Mouse (Mus musculus) lung, postnatal 36 days (tissue): ENCODE measurements around the gene Vwa3a.
"Not testable (repeated sequence)": the region's sequence is repeated elsewhere in the genome, so short reads cannot be mapped to it uniquely, and the experiment has no call there.

Experiments
- DNase-seq: peaks from one replicate; pipeline ENCODE4 v3.0.0; 2022; ENCODE audit warnings: mixed read lengths

Gene Vwa3a

DNA sequence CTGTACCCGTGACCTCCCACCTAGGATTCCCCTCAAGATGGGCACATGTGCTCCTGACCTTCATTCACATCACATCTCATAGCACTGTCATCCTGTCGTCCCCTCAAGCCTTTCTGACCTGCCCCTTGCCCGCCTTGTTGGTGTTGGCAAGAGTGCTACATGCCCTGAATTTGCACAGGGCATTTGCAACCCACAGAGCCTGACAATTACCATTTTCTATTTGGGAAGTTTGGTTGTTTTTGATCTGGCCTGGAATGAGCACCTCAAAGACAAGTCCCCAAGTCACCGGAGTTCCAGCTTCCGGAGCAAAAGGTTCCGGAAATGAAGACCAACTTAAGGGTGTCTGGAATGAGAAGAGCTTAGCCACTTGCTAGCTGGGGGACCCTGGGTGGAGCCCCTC lies at the start of gene Vwa3a:
Gene Vwa3a, plus strand, starts transcription at position 301 of the 400 bp plus-strand sequence.
- no peak for DNase-seq

DNA sequence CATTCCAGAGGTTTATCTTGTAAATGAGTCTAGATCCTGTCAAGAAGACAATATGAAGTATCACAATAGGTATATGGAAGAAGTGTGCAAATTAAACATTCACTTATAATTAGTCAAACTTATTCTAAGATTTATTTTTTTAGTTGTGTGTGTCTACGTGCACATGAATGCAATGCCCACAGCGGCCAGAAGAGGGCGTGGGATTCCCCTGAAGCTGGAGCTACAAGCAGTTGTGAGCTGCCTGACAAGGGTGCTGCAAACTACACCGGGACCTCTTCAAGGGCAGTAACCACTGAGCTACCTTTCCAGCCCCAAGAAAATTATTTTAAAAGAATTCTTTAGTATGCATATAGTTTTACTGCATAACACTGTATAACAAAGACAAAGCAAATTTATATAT lies 48.5 kb upstream of the Vwa3a start:
- no peak for DNase-seq

DNA sequence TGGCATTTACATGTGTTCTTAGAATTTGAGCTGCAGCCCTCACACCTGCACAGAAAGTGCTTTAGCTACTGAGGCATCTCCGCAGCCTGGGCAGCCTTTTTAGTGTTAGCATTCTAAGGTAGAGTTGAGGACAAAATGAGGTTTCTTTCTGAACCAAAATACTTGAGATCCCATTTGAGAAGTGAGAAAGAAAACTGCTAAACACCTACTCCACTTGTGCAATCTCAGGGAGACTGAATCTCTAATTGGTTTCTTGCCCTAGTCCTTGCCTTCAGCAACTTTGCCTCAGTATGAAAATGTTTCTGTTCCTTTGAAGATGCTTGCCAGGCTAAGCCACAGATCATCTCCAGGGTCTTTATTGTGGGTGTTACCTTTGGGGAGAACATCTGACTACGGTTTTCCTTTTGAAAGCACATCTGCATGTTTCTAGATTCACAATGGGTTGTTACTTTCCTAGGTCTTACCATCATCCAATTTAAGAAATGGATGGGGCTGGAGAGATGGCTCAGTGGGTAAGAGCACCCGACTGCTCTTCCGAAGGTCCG lies 45.2 kb upstream of the Vwa3a start:
- no peak for DNase-seq

DNA sequence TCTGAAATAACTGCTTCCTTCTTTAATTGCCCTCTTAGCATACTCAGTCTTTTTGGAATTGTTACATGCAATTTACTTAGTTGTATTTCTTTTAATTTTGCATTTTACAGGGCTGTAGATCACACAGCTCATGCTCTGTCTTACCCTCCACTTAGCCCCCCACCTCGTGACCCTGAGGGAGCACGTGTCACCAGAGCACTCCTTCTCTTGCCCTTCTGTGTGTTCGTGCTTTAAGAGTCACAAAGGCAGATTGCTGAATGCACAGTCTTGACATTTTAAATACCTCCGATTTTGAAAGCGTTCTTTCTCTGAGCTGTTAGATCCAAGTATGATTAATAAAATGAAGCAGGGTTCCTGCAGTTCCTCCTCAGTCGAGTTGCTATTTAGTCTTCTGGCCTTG lies 43.9 kb upstream of the Vwa3a start:
- no peak for DNase-seq

DNA sequence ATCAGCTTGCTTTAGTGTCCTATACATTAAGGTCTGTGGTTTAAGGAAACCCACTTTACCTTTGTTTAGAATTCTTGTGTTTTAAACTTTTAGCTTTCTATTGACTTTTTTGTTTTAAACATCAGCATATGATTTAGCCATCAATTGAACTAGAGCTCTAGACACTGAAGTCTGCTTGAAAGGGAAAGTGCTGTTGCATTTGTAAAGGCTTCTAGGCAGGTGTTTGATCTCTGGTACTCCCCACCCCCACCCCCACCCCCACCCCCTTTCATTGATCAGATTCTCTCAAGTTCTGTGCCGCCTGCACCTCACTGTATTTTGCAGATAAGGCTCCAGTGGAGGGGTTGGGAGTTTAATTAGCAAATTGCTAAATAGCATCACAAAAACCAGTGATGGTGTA lies 43.5 kb upstream of the Vwa3a start:
- no peak for DNase-seq

DNA sequence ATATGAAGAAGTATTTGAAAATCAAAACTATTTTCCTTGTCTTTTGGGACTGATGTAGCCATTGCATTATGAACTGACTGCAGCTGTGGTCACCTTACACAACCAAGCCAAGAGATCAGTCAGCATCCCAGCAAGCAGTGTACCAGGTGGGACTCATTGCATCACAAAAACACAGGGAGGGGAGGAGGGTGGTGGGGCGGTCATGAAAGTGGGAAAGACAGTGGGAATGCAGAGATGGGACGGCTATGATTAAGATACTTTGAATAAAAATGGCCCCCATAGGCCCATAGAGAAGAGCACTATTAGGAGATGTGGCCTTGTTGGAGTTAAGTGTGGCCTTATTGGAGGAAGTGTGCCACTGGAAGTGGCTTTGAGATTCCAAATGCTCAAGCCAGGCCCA lies 42.8 kb upstream of the Vwa3a start:
- DNase-seq, result no peak

DNA sequence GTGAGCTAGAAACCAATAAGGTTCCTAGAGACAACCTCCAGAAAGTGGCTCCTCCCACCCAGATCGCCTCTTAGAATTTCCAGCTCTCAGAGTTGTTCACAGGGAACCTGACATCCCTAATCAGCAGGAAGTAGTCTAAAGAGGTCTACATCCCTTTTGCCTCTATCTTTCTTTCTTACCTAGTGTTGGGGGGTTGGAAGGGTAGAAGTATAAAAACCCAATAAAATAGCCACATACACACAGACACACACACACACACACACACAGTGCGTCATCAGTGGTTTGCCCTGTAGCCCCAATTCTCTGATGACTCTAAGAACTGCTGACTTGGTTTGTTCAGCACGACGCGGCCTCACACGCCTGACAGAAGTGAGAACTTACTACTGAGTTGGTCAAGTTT lies 39.5 kb upstream of the Vwa3a start:
- no peak for DNase-seq

DNA sequence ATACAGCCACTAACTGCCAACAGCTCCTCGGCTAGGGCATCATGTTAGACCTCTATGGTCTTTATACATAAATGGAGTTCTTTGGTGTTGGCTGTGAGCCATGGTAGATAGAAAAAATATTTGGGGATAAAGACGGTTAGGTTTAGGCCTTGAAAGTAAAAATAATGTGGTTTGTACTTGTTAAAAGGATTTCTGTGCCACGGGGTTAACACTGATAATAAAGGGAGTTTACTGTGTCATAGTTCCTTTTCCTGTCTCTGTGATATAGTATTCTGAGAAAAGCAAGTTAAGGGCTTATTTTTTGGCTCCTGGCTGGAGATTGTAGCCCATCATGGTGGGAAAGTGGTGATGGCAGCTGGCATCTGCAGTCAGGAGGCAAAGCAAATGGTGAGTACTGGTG lies 35.2 kb upstream of the Vwa3a start:
- DNase-seq, result no peak

DNA sequence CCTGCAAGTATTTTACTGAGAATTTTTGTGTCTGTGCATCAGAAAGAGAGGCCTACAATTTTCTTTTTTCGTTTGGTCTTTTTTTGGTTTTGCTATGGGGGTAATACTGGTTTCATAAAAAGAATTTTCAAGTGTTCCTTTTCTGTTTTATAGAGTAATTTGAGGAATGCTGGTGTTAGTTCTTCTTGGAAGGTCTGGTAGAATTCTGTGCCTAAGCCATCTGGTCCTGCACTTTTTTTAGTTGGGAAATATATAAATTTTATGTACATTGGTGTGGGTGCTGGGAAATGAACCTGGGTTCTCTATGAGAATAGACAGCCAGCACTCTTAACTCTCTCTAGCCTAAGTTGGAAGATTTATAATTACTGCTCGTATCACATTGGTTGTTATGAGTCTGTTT lies 27.0 kb upstream of the Vwa3a start:
- DNase-seq, result no peak

DNA sequence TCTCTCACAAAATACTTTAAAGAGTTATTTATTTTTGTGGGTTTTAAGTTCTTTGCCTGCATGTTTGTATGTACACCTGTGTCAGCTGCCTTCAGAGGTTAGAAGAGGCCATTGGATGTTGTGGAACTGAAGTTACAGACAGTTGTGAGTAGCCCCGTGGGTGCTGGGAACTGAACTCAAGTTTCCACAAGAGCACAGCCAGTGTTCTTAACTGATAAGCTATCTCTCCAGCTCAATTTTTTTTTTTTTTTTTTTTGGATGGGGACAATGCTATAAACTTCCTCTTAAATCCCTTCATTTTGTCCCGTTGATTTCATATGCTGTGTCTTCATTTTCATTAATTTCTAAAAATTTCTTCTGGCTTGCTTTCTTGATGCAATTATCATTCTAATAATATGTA lies 25.9 kb upstream of the Vwa3a start:
- DNase-seq, result no peak

DNA sequence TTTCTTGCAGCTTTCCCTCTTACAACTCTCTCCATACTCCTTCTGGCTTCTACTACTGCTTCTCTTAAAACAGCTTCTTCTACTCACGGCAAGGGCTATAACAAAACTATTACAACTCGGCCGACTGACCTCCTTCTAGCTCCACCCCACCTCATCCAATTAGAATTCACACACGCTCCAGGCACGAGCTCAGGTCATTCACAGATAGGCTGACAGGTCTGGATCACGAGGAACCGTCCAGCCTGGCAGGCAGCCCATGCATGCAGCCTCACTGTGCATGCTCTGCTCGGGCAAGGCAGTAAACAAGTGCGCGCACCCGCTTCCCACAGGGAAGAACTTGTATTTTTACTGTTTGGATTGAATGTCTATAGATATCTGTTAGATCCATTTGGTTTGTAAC lies 25.2 kb upstream of the Vwa3a start:
- not testable (repeated sequence) for DNase-seq

DNA sequence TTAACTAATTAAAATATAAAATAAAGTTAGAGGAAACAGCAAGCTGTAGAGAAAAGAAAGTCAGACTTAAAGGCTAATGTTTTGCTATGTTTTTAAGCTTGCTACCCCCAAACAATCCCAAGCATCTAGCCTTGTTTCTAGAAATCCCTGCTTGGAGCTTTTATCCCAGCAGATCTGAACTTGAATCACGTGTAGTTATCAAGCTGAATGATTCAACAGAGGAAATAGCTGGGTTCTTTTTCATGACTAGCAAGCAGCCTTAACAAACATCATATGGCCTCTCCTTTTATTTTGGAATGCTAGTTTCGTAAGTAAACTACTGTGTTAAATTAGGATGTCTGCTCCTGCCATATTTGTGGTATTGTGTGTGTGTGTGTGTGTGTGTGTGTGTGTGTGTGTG lies 21.9 kb upstream of the Vwa3a start:
- no peak for DNase-seq

DNA sequence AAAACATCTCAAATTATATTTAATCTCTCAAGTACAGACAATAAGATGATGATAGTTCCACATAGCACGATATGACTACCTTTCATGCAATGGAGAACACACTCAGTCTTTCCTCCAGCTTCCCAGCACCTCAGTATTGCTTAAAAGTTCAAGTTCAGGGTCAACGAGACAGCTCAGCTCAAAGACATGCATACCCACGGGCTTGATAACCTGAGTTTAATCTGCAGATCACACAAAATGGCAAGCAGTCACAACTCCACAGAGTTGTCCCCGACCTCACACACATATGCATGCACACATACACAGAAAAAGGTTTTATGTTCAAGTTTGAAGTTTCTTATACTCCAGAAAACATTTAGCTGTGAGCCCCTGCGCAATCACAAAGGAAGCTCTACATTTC lies 18.1 kb upstream of the Vwa3a start:
- DNase-seq, result no peak

DNA sequence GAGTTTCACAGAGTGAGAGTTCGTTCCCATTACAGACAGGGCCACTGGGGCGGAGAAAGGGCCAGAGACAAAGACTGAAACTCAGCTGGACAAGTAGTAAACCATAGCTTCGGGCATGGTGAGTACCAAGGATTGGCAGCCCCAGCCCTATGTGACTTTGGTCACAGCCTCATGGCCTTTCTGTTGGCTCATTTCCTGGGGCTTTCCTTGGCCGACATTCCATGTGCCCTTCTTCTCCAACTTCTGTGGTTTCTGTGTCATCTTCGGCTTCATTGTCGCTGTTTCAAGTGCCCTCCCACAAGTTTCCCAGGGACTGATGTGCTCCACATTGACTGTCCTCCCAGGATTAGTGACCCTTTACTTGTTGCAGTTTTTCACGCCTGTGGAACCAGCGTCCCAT lies 17.7 kb upstream of the Vwa3a start:
- DNase-seq, result no peak

DNA sequence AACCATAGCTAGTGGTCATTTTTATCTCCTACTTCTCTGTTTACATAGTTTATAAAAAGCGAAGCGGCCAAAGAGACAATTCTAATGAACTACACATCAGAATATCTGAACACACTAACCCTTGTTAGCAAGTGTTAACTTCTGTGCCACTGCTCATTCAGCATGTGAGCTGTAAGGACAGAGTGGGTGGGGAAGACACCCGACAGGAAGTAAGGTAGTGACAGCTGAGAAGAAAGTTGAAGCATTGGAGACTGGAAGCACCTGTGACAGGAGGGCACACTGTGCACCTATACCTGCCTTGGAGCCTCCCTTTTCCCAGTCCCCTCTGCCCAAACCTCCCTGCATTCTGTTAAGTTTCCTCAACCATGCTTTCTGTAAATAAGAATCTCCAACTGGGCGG lies 17.1 kb upstream of the Vwa3a start:
- no peak for DNase-seq

DNA sequence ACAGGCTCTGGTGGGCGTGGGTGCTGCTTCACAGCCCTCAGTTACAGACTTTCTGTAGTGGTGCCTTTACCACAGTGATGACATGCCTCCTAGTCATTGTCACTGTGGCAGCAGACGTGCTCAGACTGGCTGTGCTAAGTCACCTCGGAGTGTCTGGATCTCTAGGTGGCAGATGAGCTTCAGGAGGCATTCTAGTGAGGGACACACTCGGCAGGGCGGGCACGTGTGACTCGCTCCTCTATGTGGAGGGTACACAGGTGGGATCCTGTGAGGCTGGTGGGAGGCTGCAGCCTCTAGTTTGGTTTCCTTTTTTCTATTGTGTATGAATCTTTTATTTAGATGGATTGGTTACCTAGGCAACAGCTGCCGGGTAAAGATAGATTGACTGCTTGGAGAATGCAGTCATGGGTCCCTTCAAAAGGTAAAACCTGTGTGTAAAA lies 16.3 kb upstream of the Vwa3a start:
- DNase-seq, result no peak

DNA sequence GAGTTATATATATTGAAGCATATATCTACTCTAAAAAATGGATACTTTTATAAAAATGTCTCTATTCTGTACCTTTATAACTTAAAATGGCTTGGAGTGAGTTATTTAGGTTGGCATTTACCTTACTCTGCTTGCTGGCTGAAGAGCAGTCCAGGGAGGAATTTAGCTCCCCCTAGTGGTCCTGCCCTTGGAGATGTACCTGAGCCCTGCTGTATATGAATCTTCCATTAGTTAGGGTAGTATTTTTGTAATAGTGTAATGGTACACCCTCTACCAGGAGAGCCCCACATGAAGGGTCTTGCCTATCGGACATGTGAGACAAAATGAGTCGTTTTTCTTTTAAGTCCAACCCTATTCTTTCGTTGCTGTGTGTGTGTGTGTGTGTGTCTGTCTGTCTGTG lies 11.5 kb upstream of the Vwa3a start:
- peak; percentile 80 for DNase-seq

DNA sequence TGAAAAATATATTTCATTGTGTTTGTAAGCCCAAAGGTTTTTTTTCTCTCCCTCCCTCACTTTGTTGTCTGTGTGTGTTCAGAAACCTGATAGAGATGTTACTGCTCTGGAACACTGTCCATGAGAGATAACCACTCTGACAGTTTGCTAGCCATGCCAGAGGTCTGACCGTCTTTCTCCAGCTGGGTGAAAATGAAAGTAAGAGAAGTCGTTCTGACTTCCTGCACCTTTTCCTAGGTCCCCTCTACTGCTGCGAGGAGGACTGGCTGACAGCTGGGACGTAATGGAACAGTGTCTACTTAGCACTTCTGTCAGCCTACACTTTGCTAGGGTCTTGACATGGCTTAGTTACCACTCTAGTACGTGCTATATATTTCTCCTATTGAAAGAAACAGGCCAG lies 9.5 kb upstream of the Vwa3a start:
- peak; percentile 37 for DNase-seq

DNA sequence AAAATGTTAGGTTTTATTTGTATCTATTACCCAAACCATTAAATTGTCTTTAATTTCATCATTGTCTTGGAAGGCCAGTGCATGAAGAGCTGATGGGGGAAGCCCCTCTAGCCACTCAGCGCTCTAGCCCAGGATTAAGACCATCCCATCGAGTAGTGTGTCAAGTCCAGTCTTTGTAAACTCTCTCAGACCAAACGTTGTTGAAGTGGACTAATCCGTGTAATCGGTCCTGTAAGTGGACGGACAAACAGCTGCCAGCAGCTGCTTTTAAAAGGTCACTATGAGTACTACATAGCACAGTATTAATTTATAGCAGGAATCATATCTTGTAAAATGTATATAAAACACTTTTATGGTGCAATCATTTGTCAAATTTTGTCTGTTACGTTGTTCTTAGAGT lies 6.2 kb upstream of the Vwa3a start:
- DNase-seq, result no peak

DNA sequence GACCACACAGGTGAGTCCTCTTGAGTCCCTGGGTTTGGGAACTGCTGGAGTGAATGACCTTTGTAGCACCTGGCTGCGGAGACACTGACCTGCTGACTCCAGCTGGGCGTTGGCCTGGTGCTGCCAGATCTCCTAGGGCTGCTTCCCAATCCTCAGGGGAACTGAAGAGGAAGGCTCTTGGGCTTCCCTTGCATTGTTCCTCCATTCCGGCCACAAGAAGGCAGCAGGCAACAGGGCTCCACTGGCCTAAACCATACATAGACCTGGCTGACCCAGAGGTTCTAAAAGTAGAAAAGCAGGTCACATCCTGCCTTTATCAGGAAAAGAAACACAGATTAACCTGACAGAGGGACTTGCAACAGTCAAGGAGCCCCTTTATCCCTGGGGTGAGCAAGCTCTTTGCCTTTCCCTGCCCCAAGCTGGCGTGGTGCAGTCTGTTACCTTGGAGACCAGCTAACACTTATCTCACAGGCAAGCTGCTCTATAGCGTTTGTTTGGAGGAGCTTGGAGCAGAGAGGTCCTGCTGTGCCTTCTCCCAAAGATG lies 512 bp downstream of the Vwa3a start:
- DNase-seq, result no peak

DNA sequence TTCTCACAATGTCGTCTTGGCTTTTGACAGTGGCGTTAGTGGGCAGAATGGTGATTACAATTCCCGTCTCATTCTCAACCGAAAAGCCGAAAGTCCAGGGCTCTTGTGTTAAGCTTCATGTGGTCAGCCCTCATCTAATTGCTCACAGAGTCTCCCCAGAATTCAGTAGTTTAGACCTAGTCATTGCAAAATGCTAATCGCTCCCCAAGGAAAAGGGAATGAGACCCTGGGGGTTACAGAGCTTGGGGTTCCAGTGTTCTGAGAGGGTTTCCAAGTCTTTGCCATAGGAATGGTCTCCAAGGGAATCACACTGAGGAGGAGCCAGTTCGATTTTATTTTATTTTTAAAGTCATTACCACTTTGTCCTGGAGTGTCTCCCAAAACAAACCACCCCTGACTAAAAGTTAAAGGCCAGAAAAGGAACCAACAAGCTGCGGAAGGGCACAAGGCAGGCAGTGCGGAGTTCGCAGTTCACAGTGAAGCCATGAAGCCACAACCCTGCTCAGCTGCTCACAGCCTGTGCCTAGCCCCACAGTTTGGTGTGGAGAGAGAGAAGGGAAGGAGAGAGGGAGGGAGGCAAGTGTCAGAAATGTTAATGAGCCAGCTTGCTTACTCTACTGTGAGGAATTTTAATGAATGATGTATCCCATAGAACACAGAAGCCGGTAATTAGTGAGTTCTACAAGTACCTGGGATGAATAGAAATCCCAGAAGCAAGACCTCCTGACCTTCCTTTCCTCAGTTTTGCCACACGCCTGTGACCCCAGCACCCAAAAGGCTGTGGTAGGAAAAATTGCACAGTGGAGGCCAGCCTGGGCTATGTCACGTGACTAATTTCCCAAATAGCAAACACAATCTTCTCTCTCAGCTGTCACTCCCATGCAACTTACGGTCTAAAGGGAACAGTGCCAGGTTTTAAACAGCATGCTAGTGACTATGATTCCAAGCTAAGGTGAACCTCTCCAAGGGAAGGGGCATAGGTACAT lies 4.5 kb downstream of the Vwa3a start:
- DNase-seq, result no peak

DNA sequence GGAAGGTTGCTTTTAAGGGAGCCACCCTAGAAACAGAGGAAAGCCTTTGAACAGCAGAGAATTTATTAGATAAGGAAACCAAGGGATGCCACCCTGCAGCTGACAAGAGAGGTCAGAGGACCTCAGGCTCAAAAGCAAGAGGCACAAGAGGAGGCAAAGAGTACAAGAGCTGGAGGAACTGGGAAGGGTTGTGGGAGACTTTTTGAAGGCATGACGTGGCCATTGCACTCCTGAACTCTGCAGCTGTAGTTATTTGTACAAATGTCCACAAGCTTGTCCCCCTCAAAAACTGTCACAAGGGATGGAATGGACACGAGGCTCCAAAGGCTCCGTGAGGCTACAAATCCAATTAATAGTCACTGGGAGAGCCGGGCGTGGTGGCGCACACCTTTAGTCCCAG lies 5.5 kb downstream of the Vwa3a start:
- no peak for DNase-seq

DNA sequence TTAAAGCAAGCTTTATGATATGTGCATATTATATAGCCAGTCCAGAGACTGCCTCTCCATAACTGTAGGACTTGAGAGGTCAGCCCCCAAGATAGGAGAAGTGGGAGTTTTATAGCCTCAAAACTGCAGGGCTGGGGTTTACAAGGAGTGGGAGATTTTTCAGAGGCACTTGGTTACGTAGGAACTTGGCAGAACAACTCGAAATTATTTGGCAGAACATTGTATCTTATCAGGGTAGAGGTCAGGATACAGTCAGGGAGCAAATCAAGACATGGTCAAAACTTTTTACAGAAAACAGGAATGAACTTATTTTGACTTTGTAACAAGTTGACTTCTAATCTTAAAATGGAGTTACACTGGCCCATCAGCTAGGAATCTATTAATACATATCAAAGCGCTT lies 6.9 kb downstream of the Vwa3a start:
- DNase-seq, result peak; percentile 62

DNA sequence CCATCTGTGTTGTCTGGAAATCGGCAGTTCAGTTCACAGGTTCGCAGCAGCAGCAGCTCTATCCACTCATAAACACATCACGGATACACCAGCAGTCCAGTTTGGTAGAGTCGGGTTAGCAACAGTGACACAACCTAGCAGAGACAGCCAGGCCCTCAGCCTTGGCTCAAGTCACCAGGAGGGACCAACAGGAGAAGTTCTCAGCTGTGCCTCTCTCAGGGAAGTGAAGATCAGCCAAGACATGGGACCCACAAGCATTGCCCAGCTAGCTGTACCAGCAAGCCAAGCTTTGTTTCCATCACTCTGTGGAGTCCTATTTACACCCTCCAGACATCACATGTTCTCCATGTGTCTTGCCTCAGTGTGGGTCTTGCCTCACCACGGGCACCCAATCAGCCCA lies 7.7 kb downstream of the Vwa3a start:
- no peak for DNase-seq
